Comparison of ENCODE assay signal across 8 mouse cellular contexts in the genomic region with DNA sequence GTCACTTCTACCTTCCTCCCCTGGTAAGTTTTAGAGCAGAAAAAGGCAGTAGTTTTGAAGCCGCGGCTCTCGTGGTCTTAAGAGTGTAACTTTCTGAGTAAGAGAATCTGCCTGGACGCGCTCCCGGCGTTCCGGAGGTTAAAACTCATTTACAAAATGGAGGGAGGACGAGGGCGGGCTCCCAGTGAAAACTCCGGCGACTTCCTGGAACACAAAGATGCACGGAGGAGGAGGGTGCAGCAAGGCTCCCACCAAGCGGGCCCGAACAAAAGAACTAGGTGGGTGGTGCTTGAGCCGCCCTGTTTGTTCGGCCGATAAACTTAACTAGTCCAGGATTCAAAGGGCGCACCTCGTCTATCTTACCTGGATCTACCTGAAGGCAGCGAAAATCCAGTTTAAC. TPM values are rescaled to one million over a fixed set of nuclear protein-coding genes. Genes with fewer than 3 reads are reported as not detected.
DNase-seq lines count a peak whose midpoint lies in the region; ATAC-seq and TF ChIP-seq lines count a peak whose summit lies in the region.

No protein-coding gene starts in this region.

- no peaks in the 10 kb centered on the region for H3K9me3 ChIP-seq in ES-Bruce4 (replicated peaks; ENCODE audit: control insufficient read depth, insufficient read depth, low read length, poor library complexity, severe bottlenecking)
- no peaks in the 10 kb centered on the region for H3K9me3 ChIP-seq in forebrain, embryonic 10.5 days
- H3K9me3 ChIP-seq in heart, postnatal 0 days (replicated peaks; ENCODE audit: control insufficient read depth, low read length), result no peaks in the 10 kb centered on the region

- H3K4me3 ChIP-seq in ES-Bruce4 (ENCODE audit: low read depth, low read length), result peak overlapping the region; percentile 85
- peak overlapping the region; percentile 88 for H3K4me3 ChIP-seq in bone marrow, adult 2 months (replicated peaks; ENCODE audit: control insufficient read depth, low read depth, low read length)
- H3K4me3 ChIP-seq in forebrain, embryonic 10.5 days, result peak overlapping the region; percentile 75
- peak overlapping the region; percentile 75 for H3K4me3 ChIP-seq in heart, postnatal 0 days (ENCODE audit: low read depth, low read length)

- peak overlapping the region; percentile 91 for H3K4me2 ChIP-seq in heart, postnatal 0 days (ENCODE audit: low read depth, low read length)

- H3K4me1 ChIP-seq in ES-Bruce4 (ENCODE audit: control insufficient read depth, insufficient read depth, low read length), result peaks cover 1% of the 10 kb centered on the region
- no peaks in the 10 kb centered on the region; the same call in 1 of the 2 replicates for H3K4me1 ChIP-seq in bone marrow, adult 2 months (ENCODE audit: control insufficient read depth, insufficient read depth, low read length)
- peaks cover 54% of the 10 kb centered on the region for H3K4me1 ChIP-seq in forebrain, embryonic 10.5 days
- H3K4me1 ChIP-seq in heart, postnatal 0 days (ENCODE audit: control insufficient read depth, insufficient read depth), result peaks cover 26% of the 10 kb centered on the region

- TF ChIP-seq POLR2A in ES-Bruce4 (IDR thresholded peaks at IDR 0.05; ENCODE audit: insufficient read depth, low read length), result no peak
- TF ChIP-seq POLR2A in bone marrow, adult 2 months (IDR thresholded peaks at IDR 0.05; ENCODE audit: borderline replicate concordance, control insufficient read depth, low read depth, low read length), result no peak

- H3K27me3 ChIP-seq in ES-Bruce4 (ENCODE audit: control insufficient read depth, insufficient read depth, low read length, poor library complexity, severe bottlenecking), result no peaks in the 10 kb centered on the region
- no peaks in the 10 kb centered on the region for H3K27me3 ChIP-seq in forebrain, embryonic 10.5 days (ENCODE audit: poor library complexity, severe bottlenecking)
- no peaks in the 10 kb centered on the region for H3K27me3 ChIP-seq in heart, postnatal 0 days (ENCODE audit: control insufficient read depth, insufficient read depth, low read length)

- peak; percentile 62 for ATAC-seq in heart, postnatal 0 days (ENCODE audit: insufficient read depth, low read depth)

- TF ChIP-seq CTCF in ES-Bruce4 (IDR thresholded peaks at IDR 0.05; ENCODE audit: low read depth, low read length), result no peak
- no peak for TF ChIP-seq CTCF in bone marrow, adult 2 months (IDR thresholded peaks at IDR 0.05; ENCODE audit: control insufficient read depth, insufficient read depth, low read length)
- TF ChIP-seq CTCF in heart, postnatal 0 days (IDR thresholded peaks at IDR 0.05; ENCODE audit: low read depth), result no peak

- peak overlapping the region; percentile 92 for H3K27ac ChIP-seq in ES-Bruce4 (ENCODE audit: insufficient read depth, low read length)
- H3K27ac ChIP-seq in bone marrow, adult 2 months (ENCODE audit: control insufficient read depth, insufficient read depth, low read depth, low read length, poor library complexity), result peak overlapping the region; percentile 98
- peak overlapping the region; percentile 92 for H3K27ac ChIP-seq in forebrain, embryonic 10.5 days
- H3K27ac ChIP-seq in heart, postnatal 0 days (ENCODE audit: low read depth), result peak overlapping the region; percentile 93

- peak overlapping the region; percentile 84 for H3K9ac ChIP-seq in ES-Bruce4 (ENCODE audit: low read depth, poor library complexity, severe bottlenecking)
- H3K9ac ChIP-seq in heart, postnatal 0 days (replicated peaks; ENCODE audit: low read depth, low read length), result peak overlapping the region; percentile 57

- peak; percentile 75 for DNase-seq in forebrain, embryonic 10.5 days (ENCODE audit: extremely low spot score, low spot score)
- peak; percentile 65 for DNase-seq in heart, postnatal 0 days (ENCODE audit: low spot score)
- DNase-seq in kidney, postnatal 36 days, result peak; percentile 80 to 81
- peak; percentile 72 for DNase-seq in lung, postnatal 25 days (ENCODE audit: low spot score)
- peak; percentile 72 for DNase-seq in retina, embryonic 14.5 days (ENCODE audit: low spot score)
- DNase-seq in thymus, postnatal 36 days, result peak; percentile 77 to 84

- under 1% methylated on average over 21 of the region's 21 CpGs for WGBS in bone marrow, adult 2 months
- WGBS in forebrain, embryonic 10.5 days, result 1% methylated on average over 21 of the region's 21 CpGs
- WGBS in heart, postnatal 0 days, result 1% methylated on average over 21 of the region's 21 CpGs

- TF ChIP-seq EP300 in ES-Bruce4 (IDR thresholded peaks at IDR 0.05; ENCODE audit: insufficient read depth, low read depth, low read length), result 0 out of 2 replicates have a peak, but pooled peaks have one; percentile 17
- no peak for TF ChIP-seq EP300 in heart, postnatal 0 days (IDR thresholded peaks at IDR 0.05; ENCODE audit: low read depth)

- H3K36me3 ChIP-seq in ES-Bruce4 (ENCODE audit: control insufficient read depth, insufficient read depth, low read length, poor library complexity, severe bottlenecking), result peaks cover 59% of the 10 kb centered on the region
- peaks cover 49% of the 10 kb centered on the region for H3K36me3 ChIP-seq in forebrain, embryonic 10.5 days (replicated peaks)
- peaks cover 14% of the 10 kb centered on the region for H3K36me3 ChIP-seq in heart, postnatal 0 days (replicated peaks; ENCODE audit: control insufficient read depth, insufficient read depth, low read length)

RNA-seq across cellular contexts. Expression of a gene that starts 17.5 kb away (rescaled TPM):
- 1,007 and 1,035 TPM in 2 replicates for polyA plus RNA-seq in ES-Bruce4 (2011; ENCODE audit: insufficient read depth, insufficient read length, low read depth, missing spikeins)
- polyA plus RNA-seq in bone marrow, adult 2 months (2011; ENCODE audit: insufficient read depth, insufficient read length, low replicate concordance, missing spikeins), result 200 and 242 TPM in 2 replicates
- 890 and 940 TPM in 2 replicates for polyA plus RNA-seq in forebrain, embryonic 10.5 days (2016; fragmentation: Nextera tagmentation; extraction: Ambion mirVana)
- 223 and 234 TPM in 2 replicates for total RNA-seq in heart, postnatal 0 days (2014; rRNA removed; ENCODE audit: low replicate concordance)
- 292 and 314 TPM in 2 replicates for polyA plus RNA-seq in heart, postnatal 0 days (2015; fragmentation: Nextera tagmentation; extraction: Ambion mirVana)

RNA-seq across cellular contexts. Expression of a gene that starts 19.9 kb away (rescaled TPM):
- polyA plus RNA-seq in ES-Bruce4 (2011; ENCODE audit: insufficient read depth, insufficient read length, low read depth, missing spikeins), result not detected in 2 replicates
- not detected in 2 replicates for polyA plus RNA-seq in bone marrow, adult 2 months (2011; ENCODE audit: insufficient read depth, insufficient read length, low replicate concordance, missing spikeins)
- 2.0 and 2.5 TPM in 2 replicates for polyA plus RNA-seq in forebrain, embryonic 10.5 days (2016; fragmentation: Nextera tagmentation; extraction: Ambion mirVana)
- total RNA-seq in heart, postnatal 0 days (2014; rRNA removed; ENCODE audit: low replicate concordance), result not detected in 2 replicates
- polyA plus RNA-seq in heart, postnatal 0 days (2015; fragmentation: Nextera tagmentation; extraction: Ambion mirVana), result 0.55 and 0.97 TPM in 2 replicates

RNA-seq across cellular contexts. Expression of a gene that starts 55.7 kb away (rescaled TPM):
- 8.8 and 9.4 TPM in 2 replicates for polyA plus RNA-seq in ES-Bruce4 (2011; ENCODE audit: insufficient read depth, insufficient read length, low read depth, missing spikeins)
- polyA plus RNA-seq in bone marrow, adult 2 months (2011; ENCODE audit: insufficient read depth, insufficient read length, low replicate concordance, missing spikeins), result 0.57 and 1.3 TPM in 2 replicates
- 13.6 and 14.8 TPM in 2 replicates for polyA plus RNA-seq in forebrain, embryonic 10.5 days (2016; fragmentation: Nextera tagmentation; extraction: Ambion mirVana)
- 0.27 TPM in 1 of 2 replicates, not detected in the other for total RNA-seq in heart, postnatal 0 days (2014; rRNA removed; ENCODE audit: low replicate concordance)
- polyA plus RNA-seq in heart, postnatal 0 days (2015; fragmentation: Nextera tagmentation; extraction: Ambion mirVana), result 0.20 and 0.48 TPM in 2 replicates

Comparison
In these comparisons a context has a peak if more than half of its experiments do, and no peak if none do; other contexts are left out.
1. Peak in every context shown above with its lines: DNase-seq, ATAC-seq, H3K4me3 ChIP-seq and H3K27ac ChIP-seq.